Mouse (Mus musculus) lung, embryonic 14.5 days (tissue): ENCODE measurements around the gene Tmigd3. TPM values are rescaled to one million over a fixed set of nuclear protein-coding genes. Genes with fewer than 3 reads are reported as not detected.

Source experiments
- ATAC-seq: fragments of 200-750 bp; cut with Nextera tagmentation; 2 replicates; pipeline ENCODE4 v1.8.0; 2017; ENCODE audit warnings: mild to moderate bottlenecking, moderate TSS enrichment, moderate library complexity; ENCODE audit not compliant: insufficient read depth
- DNase-seq: peaks from one replicate; pipeline ENCODE4 v3.0.0-alpha.2; 2015
- H3K27ac ChIP-seq: fragments of 300-500 bp; sonication (generic); 2 replicates; pipeline ENCODE4 v1.5.1; 2014; ENCODE audit warnings: low read depth, mild to moderate bottlenecking, moderate library complexity
- H3K27me3 ChIP-seq: fragments of 300-500 bp; sonication (generic); 2 replicates; pipeline ENCODE4 v1.6.1; 2014; ENCODE audit warnings: low read length, control low read depth; ENCODE audit not compliant: insufficient read depth
- H3K36me3 ChIP-seq: fragments of 300-500 bp; sonication (generic); 2 replicates; pipeline ENCODE4 v1.6.1; 2014; ENCODE audit warnings: control low read depth; ENCODE audit not compliant: insufficient read depth
- H3K4me1 ChIP-seq: fragments of 300-500 bp; sonication (generic); 2 replicates; pipeline ENCODE4 v1.6.1; 2014; ENCODE audit warnings: antibody characterized with exemption, control low read depth; ENCODE audit not compliant: insufficient read depth
- H3K4me2 ChIP-seq: fragments of 300-500 bp; sonication (generic); 2 replicates; pipeline ENCODE4 v1.6.1; 2014; ENCODE audit warnings: mild to moderate bottlenecking
- H3K4me3 ChIP-seq: fragments of 300-500 bp; sonication (generic); 2 replicates; pipeline ENCODE4 v1.5.1; 2014; ENCODE audit warnings: low read depth, low read length
- H3K9ac ChIP-seq: fragments of 300-500 bp; sonication (generic); 2 replicates; pipeline ENCODE4 v1.6.1; 2014
- H3K9me3 ChIP-seq: fragments of 300-500 bp; sonication (generic); 2 replicates; pipeline ENCODE4 v1.6.1; 2016; ENCODE audit warnings: low read depth, low read length, control low read depth
- CTCF ChIP-seq: IDR thresholded peaks from 2 replicates; pipeline ENCODE4 v1.5.1; 2016; ENCODE audit warnings: antibody characterized with exemption, low read depth
- WGBS: fragments of 180-500 bp; shearing (Covaris S2); extraction: QIAGEN DNeasy Blood & Tissue Kit; methylation state at CpG from one replicate; pipeline ENCODE4 v1.1.7; 2014; 5-methylcytosine and 5-hydroxymethylcytosine counted together
- polyA plus RNA-seq: library from polyadenylated mRNA; unstranded; fragments of >200 nt; fragmentation: Nextera tagmentation; extraction: Ambion mirVana; gene quantifications from 2 replicates; pipeline ENCODE4 v1.2.1, GENCODE M21; 2014

Gene Tmigd3
- polyA plus RNA-seq, 1 experiment from 2014 or later: 0.22 TPM

DNA sequence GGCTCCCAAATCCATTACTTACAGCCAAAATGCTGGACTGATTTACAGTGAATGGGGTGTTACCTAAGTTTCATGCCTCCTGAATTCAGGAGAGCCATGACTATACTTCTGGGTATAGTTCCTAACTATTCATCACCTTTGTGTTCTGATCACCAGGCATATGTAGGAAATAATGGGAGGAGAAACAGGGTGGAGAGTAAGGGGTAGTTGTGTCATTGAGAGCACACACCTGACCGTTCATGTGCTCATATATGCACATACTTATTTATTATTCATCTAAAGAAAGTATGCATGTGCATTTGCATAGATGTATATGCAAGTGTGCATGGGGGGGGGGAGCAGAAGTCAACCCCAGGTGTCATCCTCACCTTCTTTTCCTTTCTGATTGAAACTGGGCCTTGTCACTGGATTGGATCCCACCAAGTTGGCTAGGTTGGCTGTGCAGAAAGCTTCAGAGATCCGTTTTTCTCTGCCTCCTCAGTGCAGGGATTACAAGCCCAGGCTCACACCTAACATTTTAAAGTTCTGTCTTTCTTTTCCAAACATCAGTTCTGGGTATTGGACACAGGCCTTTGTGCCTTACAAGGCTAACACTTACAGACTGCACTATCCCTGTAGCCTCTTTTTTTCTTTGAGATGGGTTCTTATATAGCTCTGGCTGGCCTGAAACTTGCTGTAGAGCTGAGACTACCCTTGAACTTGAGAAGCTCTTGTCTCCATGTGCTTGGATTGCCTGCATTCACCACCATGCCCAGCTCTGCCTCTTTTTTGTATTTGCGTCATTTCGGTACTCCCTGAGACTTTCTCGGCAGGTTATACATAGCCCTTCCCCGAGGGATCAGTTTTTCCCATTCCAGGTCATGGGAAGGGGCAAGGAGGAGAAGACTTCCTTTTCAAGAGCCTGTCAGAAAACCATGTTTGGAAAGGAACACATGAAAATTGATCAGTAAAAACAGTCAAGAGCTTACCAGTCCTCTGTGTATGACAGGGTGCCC lies 3.0 kb downstream of the Tmigd3 start:
- H3K9me3 ChIP-seq: no peaks in the 10 kb centered on the region
- H3K4me2 ChIP-seq: no peak overlapping the region
- TF ChIP-seq CTCF: no peak
- H3K9ac ChIP-seq: no peak overlapping the region
- H3K27ac ChIP-seq: no peak overlapping the region
- WGBS: 77% methylated on average over 6 of the region's 6 CpGs
- ATAC-seq (no peak), DNase-seq (no peak)
- H3K36me3 ChIP-seq: no peaks in the 10 kb centered on the region
- H3K27me3 ChIP-seq: no peaks in the 10 kb centered on the region
- no peak overlapping the region for H3K4me3 ChIP-seq
- peaks cover 3% of the 10 kb centered on the region; the same call in 1 of the 2 replicates for H3K4me1 ChIP-seq

DNA sequence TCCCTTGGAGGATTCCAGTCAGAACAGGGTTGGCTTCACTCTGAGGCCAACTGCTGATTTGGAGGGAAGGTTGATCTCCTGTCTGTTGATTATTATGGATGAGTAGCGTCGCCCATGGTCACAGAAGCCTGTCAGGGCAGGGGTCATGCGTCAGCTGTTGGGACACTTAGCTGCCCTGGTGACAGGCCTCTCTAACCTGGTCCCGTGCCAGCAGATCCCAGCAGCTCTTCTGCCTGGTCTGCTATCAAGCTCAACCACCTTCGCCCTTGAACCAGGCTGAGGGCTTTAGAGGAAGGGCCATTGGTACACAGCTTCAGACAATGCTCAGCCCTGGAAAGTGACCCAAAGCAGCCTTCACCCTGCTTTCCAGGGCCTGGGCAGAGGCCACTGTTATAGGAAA lies 5.3 kb downstream of the Tmigd3 start:
- WGBS: 56% methylated on average over 5 of the region's 5 CpGs
- no peak for ATAC-seq

DNA sequence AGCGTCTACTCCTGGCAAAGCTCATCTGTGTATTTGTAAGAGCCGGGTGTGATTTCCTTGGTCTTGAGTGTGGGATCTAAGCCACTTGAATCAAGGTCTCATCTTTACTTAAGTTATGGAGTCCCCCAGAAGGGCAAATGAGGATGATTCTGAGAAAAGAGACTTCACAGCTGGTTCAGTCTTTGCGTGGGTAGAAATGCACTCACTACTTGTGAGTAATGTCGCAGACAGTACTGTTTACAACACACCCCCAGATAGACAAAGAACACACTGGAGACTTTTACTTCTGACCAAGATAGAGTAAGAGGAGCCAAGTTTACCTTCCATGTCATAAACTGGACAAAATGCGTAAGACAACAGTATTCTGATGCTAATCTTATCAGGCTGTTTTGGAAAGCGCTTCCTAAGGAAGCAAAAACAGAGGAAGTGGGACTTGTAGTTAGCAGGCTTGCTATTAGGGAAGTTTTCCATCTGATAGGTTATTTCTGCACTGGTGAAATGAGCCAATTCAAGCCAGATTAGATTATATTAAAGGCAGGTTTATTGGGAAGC lies 6.6 kb downstream of the Tmigd3 start:
- no peak overlapping the region for H3K9ac ChIP-seq
- DNase-seq (no peak), ATAC-seq (no peak)
- no peaks in the 10 kb centered on the region; the same call in 1 of the 2 replicates for H3K4me1 ChIP-seq
- no peak overlapping the region for H3K27ac ChIP-seq
- no peak overlapping the region for H3K4me2 ChIP-seq
- TF ChIP-seq CTCF: no peak
- H3K9me3 ChIP-seq: no peaks in the 10 kb centered on the region
- 55% methylated on average over 6 of the region's 6 CpGs for WGBS
- no peaks in the 10 kb centered on the region for H3K27me3 ChIP-seq
- H3K36me3 ChIP-seq: no peaks in the 10 kb centered on the region
- no peak overlapping the region for H3K4me3 ChIP-seq

More for the DNA sequence above, 5.3 kb downstream of the Tmigd3 start:
- DNase-seq: no peak
- Histone ChIP-seq H3K36me3 (no peaks in the 10 kb centered on the region), H3K4me1 (peaks cover 3% of the 10 kb centered on the region; the same call in 1 of the 2 replicates), H3K4me2 (no peak overlapping the region), H3K27ac (no peak overlapping the region), H3K9me3 (no peaks in the 10 kb centered on the region), H3K27me3 (no peaks in the 10 kb centered on the region), H3K4me3 (no peak overlapping the region), H3K9ac (no peak overlapping the region)
- no peak for TF ChIP-seq CTCF

DNA sequence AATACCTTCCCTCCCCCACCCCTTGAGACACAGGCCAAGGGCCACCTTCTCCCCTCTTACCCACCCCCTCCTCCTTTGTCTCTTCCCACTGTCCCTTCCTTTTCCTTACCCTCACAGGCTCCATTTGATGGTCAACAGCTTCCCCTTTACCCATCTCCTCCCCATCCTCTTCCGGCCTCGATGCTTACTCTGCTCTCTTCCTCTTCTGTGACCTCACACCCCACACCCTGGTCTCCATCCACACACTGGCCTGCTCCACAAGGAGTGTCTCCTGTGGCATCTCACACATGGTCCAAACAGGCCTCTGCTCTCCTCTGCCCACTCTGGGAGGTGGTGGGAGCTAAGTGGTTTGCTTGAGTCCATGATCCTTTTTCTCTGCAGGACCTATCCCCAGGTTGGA lies 7.2 kb downstream of the Tmigd3 start:
- ATAC-seq: no peak
- TF ChIP-seq CTCF: no peak
- Histone ChIP-seq H3K4me1 (no peaks in the 10 kb centered on the region), H3K36me3 (no peaks in the 10 kb centered on the region), H3K4me3 (no peak overlapping the region), H3K4me2 (no peak overlapping the region), H3K9ac (no peak overlapping the region), H3K9me3 (no peaks in the 10 kb centered on the region), H3K27ac (no peak overlapping the region), H3K27me3 (no peaks in the 10 kb centered on the region)
- WGBS: 74% methylated on average over 2 of the region's 2 CpGs
- no peak for DNase-seq

DNA sequence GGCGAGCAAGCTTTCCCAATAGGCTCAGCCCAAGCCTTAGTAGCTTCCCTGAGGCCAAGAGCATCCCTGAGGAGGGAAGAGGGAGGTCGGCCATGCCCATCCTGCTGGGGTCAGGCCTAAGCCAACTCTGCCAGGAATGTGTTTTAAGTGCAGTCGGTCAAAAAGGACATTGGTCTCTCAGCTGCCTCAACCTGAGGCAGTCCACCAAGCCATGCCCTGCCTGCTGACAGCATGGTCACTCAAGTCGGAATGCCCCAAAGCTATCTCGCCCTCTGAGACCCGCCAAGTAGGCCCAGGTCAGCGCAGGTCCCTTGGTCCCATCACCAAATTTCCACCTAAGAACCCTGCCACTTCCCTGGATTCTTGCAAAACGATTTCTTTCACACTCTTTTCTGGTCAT lies 8.0 kb downstream of the Tmigd3 start:
- Histone ChIP-seq H3K4me2 (no peak overlapping the region), H3K4me1 (no peaks in the 10 kb centered on the region), H3K27me3 (no peaks in the 10 kb centered on the region), H3K27ac (no peak overlapping the region), H3K9ac (no peak overlapping the region), H3K9me3 (no peaks in the 10 kb centered on the region), H3K36me3 (no peaks in the 10 kb centered on the region), H3K4me3 (no peak overlapping the region)
- ATAC-seq (no peak), DNase-seq (no peak)
- TF ChIP-seq CTCF: no peak
- 87% methylated on average over 8 of the region's 8 CpGs for WGBS

DNA sequence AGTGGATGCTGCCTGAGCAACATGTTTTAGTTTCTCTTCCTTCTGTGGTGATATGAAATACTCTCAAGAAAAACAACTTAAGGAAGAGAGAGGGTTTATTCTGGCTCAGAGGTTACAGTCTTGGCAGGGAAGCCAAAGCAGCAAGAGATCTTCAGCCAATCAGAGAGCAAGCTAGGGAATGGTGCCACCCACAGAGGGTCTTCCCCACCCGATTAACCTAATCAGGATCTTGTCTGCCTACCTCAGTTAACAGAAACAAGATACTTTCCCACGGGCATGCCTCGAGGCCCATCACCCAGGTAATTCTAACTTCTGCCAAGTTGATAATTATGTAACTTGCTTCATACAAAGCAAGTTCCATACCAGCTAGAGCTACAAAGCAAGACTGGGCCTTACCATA lies 9.7 kb downstream of the Tmigd3 start:
- no peaks in the 10 kb centered on the region for H3K9me3 ChIP-seq
- no peaks in the 10 kb centered on the region for H3K4me1 ChIP-seq
- DNase-seq: no peak
- H3K27me3 ChIP-seq: no peaks in the 10 kb centered on the region
- TF ChIP-seq CTCF: no peak
- no peak for ATAC-seq
- H3K4me2 ChIP-seq: no peak overlapping the region
- H3K9ac ChIP-seq: no peak overlapping the region
- H3K36me3 ChIP-seq: no peaks in the 10 kb centered on the region
- H3K27ac ChIP-seq: no peak overlapping the region
- no peak overlapping the region for H3K4me3 ChIP-seq
- 45% methylated on average over 3 of the region's 3 CpGs for WGBS

DNA sequence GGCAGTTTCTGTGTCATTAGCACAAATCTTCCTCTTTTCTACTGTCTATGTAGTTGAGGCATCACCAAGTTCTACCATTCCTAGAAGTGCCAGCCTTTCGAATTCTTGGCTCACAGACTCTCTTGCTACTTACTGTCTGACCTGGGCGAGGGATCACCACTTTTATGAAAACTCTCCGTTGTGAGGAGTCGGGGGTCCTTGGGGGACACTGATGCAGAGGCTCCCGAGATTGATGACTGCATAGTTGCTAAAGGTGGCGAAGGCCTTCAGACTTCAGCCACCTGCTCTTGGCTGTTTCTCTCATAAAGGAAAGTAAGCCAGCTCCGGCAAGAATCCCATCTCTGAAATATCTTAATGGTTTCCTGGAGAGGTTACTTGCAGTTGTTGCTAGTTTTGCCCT lies 11.4 kb downstream of the Tmigd3 start:
- WGBS: 82% methylated on average over 7 of the region's 7 CpGs
- Histone ChIP-seq H3K4me1 (no peaks in the 10 kb centered on the region), H3K36me3 (no peaks in the 10 kb centered on the region), H3K27me3 (no peaks in the 10 kb centered on the region), H3K9me3 (no peaks in the 10 kb centered on the region), H3K4me3 (no peak overlapping the region), H3K4me2 (no peak overlapping the region), H3K9ac (no peak overlapping the region), H3K27ac (no peak overlapping the region)
- ATAC-seq: no peak
- TF ChIP-seq CTCF: no peak
- DNase-seq: no peak
